Mouse (Mus musculus) G1E (cell line): ENCODE measurements around the gene Dlx6.

Experiments
- CTCF ChIP-seq: IDR thresholded peaks from 2 replicates; pipeline ENCODE4 v1.5.1; 2012; ENCODE audit warnings: low read depth, low read length, inconsistent platforms, mixed read lengths
- GATA1 ChIP-seq: IDR thresholded peaks from 2 replicates; pipeline ENCODE4 v1.6.1; 2012; ENCODE audit warnings: borderline replicate concordance, low read length, inconsistent platforms, mixed read lengths
- GATA2 ChIP-seq: IDR thresholded peaks from 2 replicates; pipeline ENCODE4 v1.6.1; 2012; ENCODE audit warnings: low read depth, low read length, inconsistent platforms, borderline replicate concordance
- POLR2AphosphoS5 ChIP-seq: IDR thresholded peaks from 2 replicates; pipeline ENCODE4 v1.6.1; 2012; ENCODE audit warnings: low read depth, low read length, inconsistent platforms; ENCODE audit not compliant: insufficient replicate concordance

GRCm38 (mm10) chr6:6870876-6871420 lies 7.8 kb downstream of the Dlx6 start:
- no peak for TF ChIP-seq GATA2
- TF ChIP-seq CTCF: no peak
- TF ChIP-seq GATA1: no peak
- TF ChIP-seq POLR2AphosphoS5: no peak
